Mouse (Mus musculus) limb, embryonic 14.5 days (tissue): ENCODE measurements around the gene Ak8. TPM values are rescaled to one million over a fixed set of nuclear protein-coding genes. Genes with fewer than 3 reads are reported as not detected.
A peak's percentile ranks its signal among the peaks of the same experiment; 100 is the strongest.

Source experiments
- ATAC-seq: fragments of 200-750 bp; cut with Nextera tagmentation; 2 replicates; pipeline ENCODE4 v1.8.0; 2017; ENCODE audit warnings: low read depth, moderate number of reproducible peaks, moderate TSS enrichment; ENCODE audit not compliant: low FRiP score
- DNase-seq: peaks from one replicate; pipeline ENCODE4 v3.0.0-alpha.2; 2015; ENCODE audit warnings: low spot score
- H3K27ac ChIP-seq: fragments of 300-500 bp; sonication (generic); replicated peaks from 2 replicates; pipeline ENCODE4 v1.5.1; 2014; ENCODE audit warnings: low read depth, mild to moderate bottlenecking, low read length, moderate library complexity, mixed read lengths
- H3K27me3 ChIP-seq: fragments of 300-500 bp; sonication (generic); 2 replicates; pipeline ENCODE4 v1.6.1; 2014; ENCODE audit warnings: low read length, mixed read lengths; ENCODE audit not compliant: control insufficient read depth, insufficient read depth
- H3K36me3 ChIP-seq: fragments of 300-500 bp; sonication (generic); 2 replicates; pipeline ENCODE4 v1.6.1; 2014; ENCODE audit warnings: mild to moderate bottlenecking, low read length, moderate library complexity, mixed read lengths; ENCODE audit not compliant: control insufficient read depth, insufficient read depth
- H3K4me1 ChIP-seq: fragments of 300-500 bp; sonication (generic); 2 replicates; pipeline ENCODE4 v1.6.1; 2014; ENCODE audit warnings: antibody characterized with exemption, low read length, mixed read lengths; ENCODE audit not compliant: control insufficient read depth, insufficient read depth
- H3K4me2 ChIP-seq: fragments of 300-500 bp; sonication (generic); replicated peaks from 2 replicates; pipeline ENCODE4 v1.6.1; 2014; ENCODE audit warnings: low read depth, mild to moderate bottlenecking, low read length, moderate library complexity; ENCODE audit not compliant: severe bottlenecking
- H3K4me3 ChIP-seq: fragments of 300-500 bp; sonication (generic); replicated peaks from 2 replicates; pipeline ENCODE4 v1.5.1; 2014; ENCODE audit warnings: low read length
- H3K9ac ChIP-seq: fragments of 300-500 bp; sonication (generic); 2 replicates; pipeline ENCODE4 v1.6.1; 2014; ENCODE audit warnings: mild to moderate bottlenecking, low read depth, low read length, moderate library complexity; ENCODE audit not compliant: severe bottlenecking
- H3K9me3 ChIP-seq: fragments of 300-500 bp; sonication (generic); 2 replicates; pipeline ENCODE4 v1.6.1; 2016; ENCODE audit warnings: low read length; ENCODE audit not compliant: control insufficient read depth
- POLR2A ChIP-seq: fragments of 200-500 bp; IDR thresholded peaks from 2 replicates; pipeline ENCODE4 v1.8.0; 2012; ENCODE audit warnings: inconsistent platforms, mild to moderate bottlenecking, moderate library complexity, borderline replicate concordance; ENCODE audit not compliant: insufficient read depth, insufficient read length; ENCODE audit errors: extremely low read depth
- WGBS: fragments of 180-500 bp; shearing (Covaris S2); extraction: QIAGEN DNeasy Blood & Tissue Kit; methylation state at CpG from one replicate; pipeline ENCODE4 v1.1.7; 2014; 5-methylcytosine and 5-hydroxymethylcytosine counted together
- polyA plus RNA-seq, 2 experiments: library from polyadenylated mRNA; depleted of rRNA in 1 of 2; stranded (reverse) in 1 of 2; unstranded in 1 of 2; fragments of >200 nt; fragmentation: Nextera tagmentation in 1 of 2; extraction: Ambion mirVana in 1 of 2; gene quantifications; 2 replicates each; pipeline versions ENCODE4 v1.2.1 to v1.2.3; 2012 to 2014

The Ak8 gene
- polyA plus RNA-seq (2012; rRNA removed) (0.22 and 0.49 TPM in 2 replicates), polyA plus RNA-seq (2014; fragmentation: Nextera tagmentation; extraction: Ambion mirVana) (0.37 and 0.58 TPM in 2 replicates)

DNA sequence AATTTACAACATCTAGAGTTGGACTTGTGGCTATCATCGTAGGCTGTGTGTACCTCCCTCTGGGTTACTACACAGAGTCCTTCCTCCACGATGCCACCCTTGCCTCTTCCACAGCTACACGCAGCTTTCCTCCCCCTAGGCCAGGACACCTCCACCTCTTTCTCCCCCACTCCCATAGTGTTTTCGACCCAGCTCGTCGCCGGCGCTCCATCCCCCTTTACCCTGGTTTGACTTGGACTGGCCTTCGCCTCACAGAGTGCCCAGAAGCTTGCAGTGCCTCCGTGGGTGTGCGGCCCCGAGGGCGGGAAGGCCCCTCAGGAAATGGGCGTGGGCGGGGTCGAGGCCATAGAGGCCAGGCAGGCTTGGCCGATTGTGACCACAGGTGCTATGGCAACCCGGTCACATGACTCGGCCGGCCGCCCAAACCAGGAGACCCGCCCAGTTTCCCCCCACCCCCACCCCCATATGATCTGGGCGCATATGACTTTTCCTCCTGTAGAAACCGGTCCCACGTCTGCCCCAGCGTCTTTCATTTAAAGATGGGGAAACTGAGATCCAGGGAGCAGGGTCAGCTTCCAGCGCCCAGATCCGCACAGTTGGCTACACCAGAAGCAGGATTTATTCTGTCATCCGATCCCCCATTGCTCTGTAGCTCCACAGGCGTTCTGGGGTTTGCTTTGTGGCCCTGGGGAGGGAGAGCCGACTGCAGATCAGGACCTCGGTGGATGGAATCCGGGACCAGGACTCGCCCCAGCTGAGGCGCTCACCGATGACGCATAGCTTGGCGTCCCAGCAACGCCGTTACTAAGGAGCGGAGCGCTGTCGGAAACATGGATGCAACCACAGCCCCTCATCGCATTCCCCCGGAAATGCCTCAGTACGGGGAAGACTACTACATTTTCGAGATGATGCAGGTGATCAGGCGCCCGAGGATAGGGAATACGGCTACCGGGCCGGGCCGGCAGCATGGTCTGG, at the start of gene Ak8, which contains the start of gene Spaca9:
Ak8 (plus strand) TSS at position 804 of the 975 bp plus-strand sequence.
Spaca9 (minus strand) TSS at position 367 of the 975 bp plus-strand sequence.
- TF ChIP-seq POLR2A = no peak
- Histone ChIP-seq H3K9ac (peak within 1 kb of the TSS; percentile 65), H3K27me3 (no peaks in the 10 kb centered on the region), H3K27ac (0 out of 2 replicates have a peak within 1 kb of the TSS, but pooled peaks have one; percentile 56), H3K9me3 (no peaks in the 10 kb centered on the region), H3K36me3 (no peaks in the 10 kb centered on the region), H3K4me1 (0 out of 2 replicates have a peak, but pooled peaks cover 4% of the 10 kb centered on the region), H3K4me2 (peak within 1 kb of the TSS; percentile 94), H3K4me3 (peak within 1 kb of the TSS; percentile 61)
- ATAC-seq = peak; percentile 92
- under 1% methylated on average over 53 of the region's 53 CpGs for WGBS
- peak; percentile 82 for DNase-seq

DNA sequence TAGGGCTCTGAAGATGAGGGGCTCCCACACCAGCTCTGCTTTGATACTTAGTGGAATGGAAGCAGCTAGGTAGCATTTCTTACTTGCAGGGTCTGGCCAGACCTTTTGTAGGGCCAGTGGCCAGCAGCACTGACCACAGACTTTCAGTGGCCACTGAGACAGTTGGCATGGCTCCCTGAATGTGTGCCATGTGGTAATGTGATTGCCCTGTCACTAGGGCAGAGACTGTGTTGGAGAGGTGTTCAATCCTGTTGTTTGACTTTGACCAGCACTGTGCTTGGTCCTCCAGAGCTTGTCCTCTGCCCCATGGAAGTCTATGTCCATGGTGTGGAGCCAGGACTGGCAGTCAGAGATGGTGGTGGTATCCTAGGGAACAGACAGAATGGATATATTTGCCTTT, 49.4 kb upstream of the Ak8 start:
- H3K4me3 ChIP-seq = no peak overlapping the region
- H3K4me1 ChIP-seq = no peaks in the 10 kb centered on the region
- no peaks in the 10 kb centered on the region for H3K27me3 ChIP-seq
- TF ChIP-seq POLR2A = no peak
- ATAC-seq (no peak), DNase-seq (no peak)
- no peak overlapping the region for H3K9ac ChIP-seq
- no peak overlapping the region for H3K4me2 ChIP-seq
- no peaks in the 10 kb centered on the region for H3K9me3 ChIP-seq
- H3K36me3 ChIP-seq = peaks cover 14% of the 10 kb centered on the region
- no peak overlapping the region for H3K27ac ChIP-seq

DNA sequence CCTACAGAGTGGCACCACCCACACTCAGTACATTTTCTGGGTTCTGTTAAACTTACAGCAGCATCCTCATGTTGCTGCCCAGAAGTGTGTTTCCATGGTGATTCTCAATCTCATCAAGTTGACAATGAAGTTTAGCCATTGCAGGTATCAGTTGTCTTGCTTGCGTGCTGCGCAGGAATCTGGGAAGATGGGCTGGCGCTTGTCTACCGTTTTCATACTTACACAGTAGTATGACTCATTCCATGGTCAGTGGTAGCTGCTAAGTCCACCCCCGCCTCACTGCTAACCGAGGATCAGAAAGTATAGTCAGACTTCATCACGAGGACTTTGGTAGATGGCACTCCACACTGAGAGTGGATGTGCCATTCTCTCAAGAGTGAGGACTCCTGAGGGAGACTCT, 46.6 kb upstream of the Ak8 start:
- no peak overlapping the region for H3K4me3 ChIP-seq
- no peak overlapping the region for H3K27ac ChIP-seq
- DNase-seq (no peak), ATAC-seq (no peak)
- no peak overlapping the region for H3K9ac ChIP-seq
- no peaks in the 10 kb centered on the region for H3K27me3 ChIP-seq
- H3K4me1 ChIP-seq = no peaks in the 10 kb centered on the region
- no peak for TF ChIP-seq POLR2A
- H3K4me2 ChIP-seq = no peak overlapping the region
- H3K9me3 ChIP-seq = no peaks in the 10 kb centered on the region
- 96% methylated on average over 7 of the region's 7 CpGs for WGBS
- peaks cover 33% of the 10 kb centered on the region for H3K36me3 ChIP-seq

DNA sequence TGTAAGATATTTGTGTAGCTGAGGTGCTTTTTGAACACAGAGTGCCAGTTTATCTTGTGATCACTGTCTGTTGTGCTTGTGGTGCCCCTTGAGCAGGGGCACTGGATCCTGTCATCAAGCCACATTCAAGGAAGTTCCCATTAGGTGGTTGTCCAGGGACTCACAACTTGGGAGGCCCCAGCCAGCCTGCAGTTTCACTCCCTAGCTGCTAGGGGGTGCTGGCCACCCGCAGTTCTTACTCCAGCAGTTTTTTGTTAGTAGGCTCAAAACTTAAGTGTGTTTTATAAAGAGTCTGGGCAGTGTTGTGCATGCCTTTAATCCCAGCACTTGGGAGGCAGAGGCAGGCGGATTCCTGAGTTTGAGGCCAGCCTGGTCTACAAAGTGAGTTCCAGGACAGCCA, 45.7 kb upstream of the Ak8 start:
- Histone ChIP-seq H3K9me3 (no peaks in the 10 kb centered on the region), H3K9ac (no peak overlapping the region), H3K4me2 (no peak overlapping the region), H3K27me3 (no peaks in the 10 kb centered on the region), H3K27ac (no peak overlapping the region), H3K36me3 (peaks cover 42% of the 10 kb centered on the region), H3K4me1 (no peaks in the 10 kb centered on the region), H3K4me3 (no peak overlapping the region)
- TF ChIP-seq POLR2A = no peak
- ATAC-seq (no peak), DNase-seq (no peak)
- 58% methylated on average over 2 of the region's 2 CpGs for WGBS

DNA sequence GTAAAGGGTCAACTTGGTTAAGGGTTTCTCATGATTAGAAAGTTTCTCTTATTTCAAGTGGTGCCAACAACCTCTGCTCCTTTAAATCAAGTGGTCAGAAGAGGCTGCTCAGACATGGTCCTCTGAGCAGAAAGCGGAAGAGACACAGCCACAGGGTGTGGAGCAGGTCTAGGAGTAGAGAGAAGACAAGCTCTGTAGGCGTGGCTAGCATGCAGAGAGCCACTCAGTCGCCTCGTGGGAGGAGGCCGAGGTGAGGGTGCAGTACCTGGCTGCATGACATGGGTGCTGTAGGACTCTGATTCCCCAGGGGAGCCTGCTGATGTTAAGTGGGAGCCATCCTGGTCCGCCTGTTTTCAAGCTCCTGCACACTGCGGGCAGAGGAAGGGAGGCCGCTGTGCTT, 43.7 kb upstream of the Ak8 start:
- Histone ChIP-seq H3K36me3 (peaks cover 60% of the 10 kb centered on the region), H3K4me3 (no peak overlapping the region), H3K27me3 (no peaks in the 10 kb centered on the region), H3K9me3 (no peaks in the 10 kb centered on the region), H3K4me1 (no peaks in the 10 kb centered on the region), H3K9ac (no peak overlapping the region), H3K4me2 (no peak overlapping the region), H3K27ac (no peak overlapping the region)
- TF ChIP-seq POLR2A = no peak
- 83% methylated on average over 8 of the region's 8 CpGs for WGBS
- DNase-seq (no peak), ATAC-seq (no peak)
